Mouse (Mus musculus) ES-E14 (cell line): Measurements from ENCODE around the gene Ttn. TPM values are rescaled to one million over a fixed set of nuclear protein-coding genes. Genes with fewer than 3 reads are reported as not detected.

ENCODE experiments used
- DNase-seq: peaks from one replicate; pipeline ENCODE4 v3.0.0-alpha.2; 2013; ENCODE audit warnings: low read depth, low spot score
- H3K27ac ChIP-seq: 2 replicates; pipeline ENCODE4 v1.5.1; 2012; ENCODE audit warnings: low read depth, mild to moderate bottlenecking, low read length, moderate library complexity, mixed read lengths; ENCODE audit not compliant: poor library complexity, insufficient read depth, severe bottlenecking
- H3K36me3 ChIP-seq: 2 replicates; pipeline ENCODE4 v1.6.1; 2012; ENCODE audit warnings: mild to moderate bottlenecking, low read length, moderate library complexity, mixed read lengths; ENCODE audit not compliant: control insufficient read depth, poor library complexity, insufficient read depth, severe bottlenecking
- H3K4me1 ChIP-seq, 2 experiments: fragments of 150-350 bp in 1 of 2; sonication (generic) in 1 of 2; 2 replicates each; pipeline ENCODE4 v1.6.1; 2012; ENCODE audit warnings: low read length in 2 of 2, mild to moderate bottlenecking in 1 of 2, mixed read lengths in 1 of 2; ENCODE audit not compliant: control insufficient read depth in 2 of 2, insufficient read depth in 2 of 2, poor library complexity in 1 of 2
- H3K4me3 ChIP-seq, 2 experiments: fragments of 150-350 bp in 1 of 2; sonication (generic) in 1 of 2; 2 replicates each; pipeline ENCODE4 v1.5.1; 2012; ENCODE audit warnings: low read length in 2 of 2, low read depth in 1 of 2, mild to moderate bottlenecking in 1 of 2, mixed read lengths in 1 of 2; ENCODE audit not compliant: insufficient read depth in 1 of 2, poor library complexity in 1 of 2, severe bottlenecking in 1 of 2
- H3K9ac ChIP-seq: 2 replicates; pipeline ENCODE4 v1.6.1; 2012; ENCODE audit warnings: low read depth, mild to moderate bottlenecking, low read length, mixed read lengths; ENCODE audit not compliant: poor library complexity, insufficient read depth, severe bottlenecking
- H3K9me3 ChIP-seq: fragments of 150-350 bp; sonication (generic); 2 replicates; pipeline ENCODE4 v1.6.1; 2012; ENCODE audit warnings: low read depth, mild to moderate bottlenecking, low read length; ENCODE audit not compliant: control insufficient read depth, insufficient read depth
- CHD2 ChIP-seq: IDR thresholded peaks from 2 replicates; pipeline ENCODE4 v1.6.1; 2014; ENCODE audit warnings: mild to moderate bottlenecking, low read depth, low read length, inconsistent platforms
- HCFC1 ChIP-seq: IDR thresholded peaks from 2 replicates; pipeline ENCODE4 v1.6.1; 2012; ENCODE audit warnings: low read length, inconsistent platforms, borderline replicate concordance; ENCODE audit not compliant: insufficient read depth
- MAFK ChIP-seq: IDR thresholded peaks from 2 replicates; pipeline ENCODE4 v1.6.1; 2014; ENCODE audit warnings: mild to moderate bottlenecking, low read depth, low read length, inconsistent platforms; ENCODE audit not compliant: insufficient read depth
- ZC3H11A ChIP-seq: IDR thresholded peaks from 2 replicates; pipeline ENCODE4 v1.6.1; 2012; ENCODE audit warnings: low read depth, mild to moderate bottlenecking, inconsistent platforms, low read length, borderline replicate concordance
- ZNF384 ChIP-seq: IDR thresholded peaks from 2 replicates; pipeline ENCODE4 v1.6.1; 2012; ENCODE audit warnings: low read depth, low read length, inconsistent platforms
- in situ Hi-C, 2 experiments: fragments of 600-800 bp; cut with MboI; formaldehyde crosslinking; loops; one replicate each; pipeline ENCODE4 v1.15.1; 2025; ENCODE audit warnings: low sequenced_read_pairs in 2 of 2, inconsistent platforms in 1 of 2; ENCODE audit not compliant: unreplicated experiment in 2 of 2
- total RNA-seq: library from RNA; depleted of rRNA; stranded (reverse); fragments of 300-350 nt; gene quantifications from 2 replicates; pipeline ENCODE4 v1.2.3, GENCODE M21; 2012

Gene Ttn
- total RNA-seq, 1 experiment = 19.9 TPM

DNA sequence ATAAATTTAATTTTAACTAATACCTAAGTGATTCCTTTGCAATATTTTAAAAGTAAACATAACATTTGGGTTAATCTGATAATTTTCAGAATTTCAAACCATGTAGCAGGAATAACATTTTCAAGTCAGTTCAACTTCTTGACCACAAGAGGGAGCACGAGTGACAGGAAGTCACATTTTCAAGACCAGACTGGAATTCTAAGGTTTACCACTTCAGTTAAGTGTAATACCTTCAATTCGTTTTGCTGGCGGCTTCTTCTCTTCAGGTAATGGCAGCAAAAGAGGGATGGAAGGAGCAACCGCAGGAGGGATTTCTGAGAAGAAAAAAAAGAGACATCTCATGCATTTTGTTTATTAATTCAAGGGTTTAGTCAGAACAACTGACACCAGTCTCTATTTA, 115.4 kb downstream of the Ttn start:
- H3K36me3 ChIP-seq = no peaks in the 10 kb centered on the region
- in situ Hi-C loops = no loop called here
- TF ChIP-seq ZC3H11A = peak; percentile 48; the same call in 1 of the 2 replicates
- TF ChIP-seq HCFC1 = no peak
- H3K4me1 ChIP-seq = no peaks in the 10 kb centered on the region
- no peak overlapping the region for H3K9ac ChIP-seq
- no peak overlapping the region for H3K27ac ChIP-seq
- H3K9me3 ChIP-seq = no peaks in the 10 kb centered on the region
- no peak overlapping the region for H3K4me3 ChIP-seq
- peak; percentile 39 for DNase-seq

DNA sequence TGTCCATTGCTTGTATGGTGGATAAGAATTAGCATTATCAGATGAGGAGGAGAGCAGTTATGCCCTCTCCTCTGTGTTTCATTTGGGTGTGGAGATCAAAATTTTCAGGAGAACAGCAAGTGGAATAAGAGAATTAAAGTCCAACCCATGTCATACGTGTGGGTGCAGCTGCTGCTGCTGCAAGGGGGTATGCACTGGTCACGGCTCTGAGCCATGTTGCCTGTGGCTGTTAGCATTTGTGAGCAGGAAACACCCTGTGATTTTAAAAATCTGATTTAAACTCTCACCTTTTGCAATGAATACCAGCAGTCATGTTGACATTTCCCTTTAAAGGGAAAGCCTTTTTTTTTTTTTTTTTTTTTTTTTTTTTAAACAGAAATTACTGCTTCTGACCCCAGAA, 116.8 kb downstream of the Ttn start:
- Histone ChIP-seq H3K4me1 (no peaks in the 10 kb centered on the region), H3K9me3 (no peaks in the 10 kb centered on the region), H3K9ac (no peak overlapping the region), H3K4me3 (no peak overlapping the region), H3K27ac (no peak overlapping the region), H3K36me3 (no peaks in the 10 kb centered on the region)
- in situ Hi-C loops = no loop called here
- TF ChIP-seq CHD2 = no peak
- no peak for TF ChIP-seq MAFK
- TF ChIP-seq ZC3H11A = no peak
- TF ChIP-seq ZNF384 = no peak
- TF ChIP-seq HCFC1 = no peak
- DNase-seq = no peak

- in situ Hi-C loops = no loop called here
- no peaks in the 10 kb centered on the region for H3K4me1 ChIP-seq
- no peak overlapping the region for H3K27ac ChIP-seq
- DNase-seq = no peak
- H3K36me3 ChIP-seq = no peaks in the 10 kb centered on the region
- H3K4me3 ChIP-seq = no peak overlapping the region
- TF ChIP-seq MAFK = no peak
- TF ChIP-seq CHD2 = no peak
- TF ChIP-seq ZC3H11A = no peak
- no peak for TF ChIP-seq HCFC1
- no peak for TF ChIP-seq ZNF384
- no peaks in the 10 kb centered on the region for H3K9me3 ChIP-seq
- no peak overlapping the region for H3K9ac ChIP-seq
These were observed 121.0 kb downstream of the Ttn start for GRCm38 (mm10) chr2:76861327-76861726.

GRCm38 (mm10) chr2:76850066-76850465, 132.3 kb downstream of the Ttn start:
- H3K9me3 ChIP-seq = no peaks in the 10 kb centered on the region
- no peak overlapping the region for H3K9ac ChIP-seq
- H3K4me3 ChIP-seq = no peak overlapping the region
- no peaks in the 10 kb centered on the region for H3K36me3 ChIP-seq
- no peak for TF ChIP-seq MAFK
- no peak for TF ChIP-seq CHD2
- no peak for TF ChIP-seq ZC3H11A
- TF ChIP-seq HCFC1 = no peak
- no peak for TF ChIP-seq ZNF384
- in situ Hi-C loops = no loop called here
- no peak overlapping the region for H3K27ac ChIP-seq
- no peak for DNase-seq
- H3K4me1 ChIP-seq = no peaks in the 10 kb centered on the region

DNA sequence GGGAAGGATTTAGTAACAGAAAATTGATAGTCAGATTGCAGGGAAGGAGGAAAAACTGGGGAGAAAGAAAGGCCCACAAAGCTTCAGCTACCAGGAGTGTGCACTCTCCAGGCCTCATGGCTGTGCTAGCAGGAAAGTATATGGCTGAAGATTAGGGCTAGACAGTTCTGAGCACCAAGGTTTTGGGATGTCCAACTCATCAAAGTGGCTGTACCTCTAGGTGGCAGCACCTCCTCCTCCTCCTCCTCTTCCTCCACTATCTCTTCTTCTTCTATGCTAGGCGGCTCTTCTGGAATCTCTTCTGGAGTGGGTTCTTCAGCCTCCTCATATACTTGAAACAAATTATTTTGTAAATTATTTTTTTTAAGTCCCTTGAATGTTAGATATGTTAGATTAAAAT, 139.2 kb downstream of the Ttn start:
- H3K9me3 ChIP-seq = no peaks in the 10 kb centered on the region
- H3K9ac ChIP-seq = no peak overlapping the region
- H3K4me3 ChIP-seq = no peak overlapping the region
- no peaks in the 10 kb centered on the region for H3K36me3 ChIP-seq
- no peak for TF ChIP-seq ZNF384
- TF ChIP-seq MAFK = no peak
- no peak for TF ChIP-seq HCFC1
- TF ChIP-seq ZC3H11A = no peak
- no peak for TF ChIP-seq CHD2
- H3K27ac ChIP-seq = no peak overlapping the region
- in situ Hi-C loops = no loop called here
- peak; percentile 11 for DNase-seq
- H3K4me1 ChIP-seq = no peaks in the 10 kb centered on the region
